Mouse (Mus musculus): Measurements from ENCODE around the gene 4833427G06Rik. TPM values are rescaled to one million over a fixed set of nuclear protein-coding genes. Genes with fewer than 3 reads are reported as not detected.

Gene 4833427G06Rik
- total and polyA plus RNA-seq, 2 experiments, result not detected

DNA sequence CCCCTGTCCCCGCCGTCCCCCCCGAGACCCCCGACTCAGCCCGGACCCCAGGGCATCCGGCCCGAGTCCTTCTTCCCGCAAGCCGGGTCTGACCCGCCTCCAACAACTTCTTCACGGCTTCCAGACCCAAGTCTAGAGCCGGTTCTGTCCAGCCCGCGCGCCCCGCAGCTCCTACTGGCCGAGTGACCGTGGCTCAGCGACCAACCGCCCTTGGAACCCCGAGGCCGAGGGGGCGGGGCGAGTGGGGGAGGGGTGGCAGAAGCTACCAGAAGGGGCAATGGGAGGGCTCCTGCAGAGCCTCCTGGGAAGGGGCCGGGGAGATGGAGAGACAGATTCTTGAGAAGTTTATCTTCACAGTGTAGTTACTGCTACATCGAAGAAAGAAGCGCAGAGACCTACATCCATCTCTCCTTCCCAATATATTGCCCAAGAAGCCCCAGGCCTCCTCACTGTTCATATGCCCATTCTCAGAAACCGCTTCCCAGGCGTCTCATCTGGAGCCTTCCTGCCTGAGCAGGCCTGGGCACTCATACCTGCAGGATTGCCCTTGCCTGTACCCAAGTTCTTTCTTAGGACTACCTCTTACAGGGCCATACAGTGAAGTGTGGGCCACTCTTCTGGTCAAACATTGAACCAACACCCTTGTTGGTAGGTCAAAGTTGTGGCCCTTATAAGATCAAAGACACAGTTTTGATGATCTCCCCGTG is 2.1 kb upstream of the 4833427G06Rik start:
- 15% methylated on average over 29 of the region's 30 CpGs for WGBS
- Histone ChIP-seq H3K27me3 (ENCODE audit: control insufficient read depth, insufficient read depth, low read length) (peaks cover 9% of the 10 kb centered on the region; the same call in 1 of the 2 replicates), H3K4me1 (ENCODE audit: control insufficient read depth, insufficient read depth, low read length) (peaks cover 2% of the 10 kb centered on the region; the same call in 1 of the 2 replicates), H3K36me3 (ENCODE audit: control insufficient read depth, insufficient read depth, low read length) (no peaks in the 10 kb centered on the region), H3K27ac (replicated peaks; ENCODE audit: insufficient read depth, low read depth, low read length) (no peak overlapping the region), H3K79me2 (ENCODE audit: control insufficient read depth, insufficient read depth, low read length) (no peaks in the 10 kb centered on the region), H3K4me3 (ENCODE audit: insufficient read depth, low read depth, low read length) (no peak overlapping the region; the same call in 1 of the 2 replicates), H3K9ac (ENCODE audit: low read depth, low read length) (no peak overlapping the region)
- no peak for TF ChIP-seq POLR2A (IDR thresholded peaks at IDR 0.05; ENCODE audit: extremely low read depth, insufficient read depth, low read length)
- no peak for TF ChIP-seq CTCF (IDR thresholded peaks at IDR 0.05; ENCODE audit: low read depth, low read length)
- DNase-seq (ENCODE audit: extremely low read depth, low read depth, low spot score), result no peak

DNA sequence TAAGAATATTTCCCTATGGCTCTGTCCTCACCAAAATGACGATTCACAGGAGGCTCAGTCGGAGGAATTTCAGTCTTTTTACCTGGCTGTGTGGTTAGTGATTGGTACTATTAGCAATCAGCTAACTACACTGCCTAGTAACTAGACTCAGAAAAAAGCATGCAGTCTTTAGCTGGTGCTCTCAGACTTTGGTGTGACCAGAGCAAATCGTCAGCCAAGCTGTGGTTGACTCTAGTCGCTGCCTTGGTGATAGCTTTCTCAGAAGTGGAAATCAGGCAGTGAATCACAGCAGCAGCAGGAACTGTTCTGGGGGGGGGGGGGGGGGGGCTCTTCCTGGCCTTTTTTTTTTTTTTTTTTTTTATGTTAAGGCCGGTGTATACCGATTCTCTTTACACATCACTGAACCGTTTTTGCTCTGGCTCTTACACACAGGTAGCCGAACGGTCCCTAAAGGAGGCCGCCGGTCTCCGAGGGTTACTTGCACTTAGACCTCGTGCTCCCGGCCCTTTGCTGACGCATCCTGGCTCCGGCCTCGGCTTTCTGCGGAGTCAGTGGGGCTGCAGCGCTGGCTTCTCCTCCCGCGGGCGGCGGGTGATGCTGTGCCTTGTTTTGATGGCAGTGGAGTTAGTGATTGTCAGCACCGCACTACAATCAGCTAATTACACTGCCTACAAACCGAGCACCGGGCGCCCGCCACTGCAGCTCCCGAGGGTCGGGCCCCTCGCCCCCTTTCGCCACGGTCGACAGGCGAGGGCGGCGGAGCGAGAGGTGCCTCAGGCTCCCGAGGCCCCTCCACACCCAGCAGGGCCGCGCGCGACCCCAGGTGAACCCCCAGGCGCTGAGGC is 1.3 kb upstream of the 4833427G06Rik start:
- Histone ChIP-seq H3K27me3 (ENCODE audit: control insufficient read depth, insufficient read depth, low read length) (peaks cover 9% of the 10 kb centered on the region; the same call in 1 of the 2 replicates), H3K36me3 (ENCODE audit: control insufficient read depth, insufficient read depth, low read length) (no peaks in the 10 kb centered on the region), H3K27ac (replicated peaks; ENCODE audit: insufficient read depth, low read depth, low read length) (no peak overlapping the region), H3K4me3 (ENCODE audit: insufficient read depth, low read depth, low read length) (peak overlapping the region; percentile 5; the same call in 1 of the 2 replicates), H3K79me2 (ENCODE audit: control insufficient read depth, insufficient read depth, low read length) (no peaks in the 10 kb centered on the region), H3K4me1 (ENCODE audit: control insufficient read depth, insufficient read depth, low read length) (peaks cover 2% of the 10 kb centered on the region; the same call in 1 of the 2 replicates), H3K9ac (ENCODE audit: low read depth, low read length) (no peak overlapping the region)
- no peak for DNase-seq (ENCODE audit: extremely low read depth, low read depth, low spot score)
- 5% methylated on average over 44 of the region's 44 CpGs for WGBS
- no peak for TF ChIP-seq CTCF (IDR thresholded peaks at IDR 0.05; ENCODE audit: low read depth, low read length)
- no peak for TF ChIP-seq POLR2A (IDR thresholded peaks at IDR 0.05; ENCODE audit: extremely low read depth, insufficient read depth, low read length)

DNA sequence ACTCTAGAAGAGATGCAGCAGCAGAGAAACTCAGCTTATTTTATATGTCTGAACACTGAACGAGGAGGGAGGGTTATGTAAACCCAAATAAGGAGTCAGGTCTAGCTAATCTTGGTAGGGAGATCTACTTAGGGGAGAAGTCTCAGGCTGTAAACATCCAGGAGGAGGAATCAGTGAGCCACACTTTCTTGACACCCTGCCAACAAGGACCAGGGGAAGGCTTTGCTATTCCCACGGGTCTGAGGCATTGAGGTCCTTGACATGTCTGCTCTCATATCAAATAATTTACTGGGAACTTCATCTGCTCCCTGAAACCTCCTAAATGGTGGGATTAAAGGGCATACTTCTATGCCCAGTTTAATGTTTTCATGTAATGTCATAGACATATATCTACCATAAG is 5.6 kb downstream of the 4833427G06Rik start:
- no peak for TF ChIP-seq POLR2A (IDR thresholded peaks at IDR 0.05; ENCODE audit: extremely low read depth, insufficient read depth, low read length)
- no peak for TF ChIP-seq CTCF (IDR thresholded peaks at IDR 0.05; ENCODE audit: low read depth, low read length)
- Histone ChIP-seq H3K27ac (replicated peaks; ENCODE audit: insufficient read depth, low read depth, low read length) (no peak overlapping the region), H3K79me2 (ENCODE audit: control insufficient read depth, insufficient read depth, low read length) (no peaks in the 10 kb centered on the region), H3K27me3 (ENCODE audit: control insufficient read depth, insufficient read depth, low read length) (no peaks in the 10 kb centered on the region), H3K36me3 (ENCODE audit: control insufficient read depth, insufficient read depth, low read length) (no peaks in the 10 kb centered on the region), H3K4me1 (ENCODE audit: control insufficient read depth, insufficient read depth, low read length) (no peaks in the 10 kb centered on the region), H3K9ac (ENCODE audit: low read depth, low read length) (no peak overlapping the region), H3K4me3 (ENCODE audit: insufficient read depth, low read depth, low read length) (no peak overlapping the region)
- DNase-seq (ENCODE audit: extremely low read depth, low read depth, low spot score), result no peak
- WGBS, result 60% methylated on average over 2 of the region's 2 CpGs

DNA sequence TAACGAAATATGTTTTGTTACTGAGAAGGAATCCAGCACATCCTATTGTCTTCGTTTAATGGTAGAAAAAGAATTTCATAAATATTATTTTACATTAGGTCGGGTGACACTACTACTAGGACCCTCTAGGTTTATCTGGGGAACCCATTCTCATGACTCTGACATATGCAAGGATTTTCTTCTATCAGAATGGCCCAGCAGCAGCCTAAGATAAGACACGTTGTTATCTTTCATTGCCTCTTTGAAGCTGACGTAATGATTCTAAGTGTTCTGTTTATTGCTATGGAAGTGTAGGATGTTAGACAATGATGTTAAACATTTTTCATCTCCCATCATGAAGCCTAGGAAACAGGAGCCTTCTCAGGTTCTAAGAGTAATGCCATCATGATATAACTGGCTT is 8.2 kb downstream of the 4833427G06Rik start:
- Histone ChIP-seq H3K27ac (replicated peaks; ENCODE audit: insufficient read depth, low read depth, low read length) (no peak overlapping the region), H3K27me3 (ENCODE audit: control insufficient read depth, insufficient read depth, low read length) (no peaks in the 10 kb centered on the region), H3K4me3 (ENCODE audit: insufficient read depth, low read depth, low read length) (no peak overlapping the region), H3K79me2 (ENCODE audit: control insufficient read depth, insufficient read depth, low read length) (no peaks in the 10 kb centered on the region), H3K36me3 (ENCODE audit: control insufficient read depth, insufficient read depth, low read length) (no peaks in the 10 kb centered on the region), H3K4me1 (ENCODE audit: control insufficient read depth, insufficient read depth, low read length) (no peaks in the 10 kb centered on the region), H3K9ac (ENCODE audit: low read depth, low read length) (no peak overlapping the region)
- WGBS, result 59% methylated on average over 5 of the region's 5 CpGs
- no peak for DNase-seq (ENCODE audit: extremely low read depth, low read depth, low spot score)
- TF ChIP-seq CTCF (IDR thresholded peaks at IDR 0.05; ENCODE audit: low read depth, low read length) (no peak), POLR2A (IDR thresholded peaks at IDR 0.05; ENCODE audit: extremely low read depth, insufficient read depth, low read length) (no peak)

DNA sequence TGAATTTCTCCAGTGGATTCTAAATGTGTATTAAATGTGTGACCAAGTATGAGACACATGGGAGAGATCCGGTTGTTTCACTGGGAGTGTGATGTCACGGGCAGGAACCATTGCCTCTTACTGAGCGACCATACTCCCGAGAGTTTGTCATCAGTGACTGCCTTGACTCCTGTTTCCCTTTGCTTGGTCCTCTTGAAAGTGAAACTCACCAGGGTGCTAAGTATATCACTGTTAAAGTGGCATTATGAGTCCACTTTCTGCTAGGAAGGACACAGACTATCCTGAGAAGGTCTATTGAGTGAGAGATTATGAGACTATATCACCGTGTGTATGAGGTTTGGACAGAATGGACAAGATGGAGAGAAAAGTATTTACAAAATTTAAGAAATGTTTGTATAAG is 20.3 kb downstream of the 4833427G06Rik start:
- Histone ChIP-seq H3K36me3 (ENCODE audit: control insufficient read depth, insufficient read depth, low read length) (no peaks in the 10 kb centered on the region), H3K4me1 (ENCODE audit: control insufficient read depth, insufficient read depth, low read length) (no peaks in the 10 kb centered on the region), H3K27ac (replicated peaks; ENCODE audit: insufficient read depth, low read depth, low read length) (no peak overlapping the region), H3K9ac (ENCODE audit: low read depth, low read length) (no peak overlapping the region), H3K27me3 (ENCODE audit: control insufficient read depth, insufficient read depth, low read length) (no peaks in the 10 kb centered on the region), H3K4me3 (ENCODE audit: insufficient read depth, low read depth, low read length) (no peak overlapping the region), H3K79me2 (ENCODE audit: control insufficient read depth, insufficient read depth, low read length) (no peaks in the 10 kb centered on the region)
- no peak for DNase-seq (ENCODE audit: extremely low read depth, low read depth, low spot score)
- WGBS, result 84% methylated on average over 5 of the region's 5 CpGs
- no peak for TF ChIP-seq POLR2A (IDR thresholded peaks at IDR 0.05; ENCODE audit: extremely low read depth, insufficient read depth, low read length)
- TF ChIP-seq CTCF (IDR thresholded peaks at IDR 0.05; ENCODE audit: low read depth, low read length), result no peak
